Mouse (Mus musculus) ES-E14 (cell line): ENCODE measurements around the gene Lama2.

Experiments used
- CHD2 ChIP-seq: IDR thresholded peaks from 2 replicates; pipeline ENCODE4 v1.6.1; 2014; ENCODE audit warnings: mild to moderate bottlenecking, low read depth, low read length, inconsistent platforms
- HCFC1 ChIP-seq: IDR thresholded peaks from 2 replicates; pipeline ENCODE4 v1.6.1; 2012; ENCODE audit warnings: low read length, inconsistent platforms, borderline replicate concordance; ENCODE audit not compliant: insufficient read depth
- MAFK ChIP-seq: IDR thresholded peaks from 2 replicates; pipeline ENCODE4 v1.6.1; 2014; ENCODE audit warnings: mild to moderate bottlenecking, low read depth, low read length, inconsistent platforms; ENCODE audit not compliant: insufficient read depth

DNA sequence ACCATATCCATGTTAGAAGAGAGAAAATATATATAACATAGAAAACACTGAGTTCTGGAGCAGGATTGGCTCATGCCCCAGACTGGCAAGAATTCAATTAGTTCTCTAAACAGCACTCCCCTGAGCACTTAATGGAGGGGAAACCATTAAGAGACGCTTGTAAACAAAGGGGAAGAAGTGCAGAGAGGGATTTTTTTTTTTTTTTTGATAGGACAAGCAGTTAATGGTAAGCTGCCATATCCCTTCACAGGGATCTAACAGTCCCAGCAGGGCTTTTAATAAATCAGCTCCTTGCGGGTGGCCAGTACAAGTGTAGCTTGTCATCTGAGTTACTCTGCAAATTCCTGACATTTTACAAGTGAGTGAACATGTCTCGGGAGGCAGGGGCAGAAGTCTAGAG lies 479.1 kb downstream of the Lama2 start:
- TF ChIP-seq CHD2 (no peak), MAFK (no peak), HCFC1 (no peak)
